In genomic region chr17:26797379-26798128, GRCm38 (mm10) we compare ENCODE assay signal across 20 mouse cellular contexts. TPM values are rescaled to one million over a fixed set of nuclear protein-coding genes. Genes with fewer than 3 reads are reported as not detected.
"Had no signal": no experiment of that assay in that cellular context is flagged by ENCODE, and none has a peak within 500 bp of the region (broad histone marks: within the 10 kb centered on the region; RNA-seq: fewer than 3 reads in every experiment).

No protein-coding gene starts in this region.

- H3K4me3 ChIP-seq: left cerebral cortex, adult 2 months; limb, embryonic 10.5 days; liver, embryonic 15.5 days; midbrain, embryonic 13.5 days; neural tube, embryonic 15.5 days had no signal

- DNase-seq: lung, adult 2 months; lung, postnatal 36 days; right cerebral cortex, adult 18-20 months; right cerebral cortex, postnatal 25 days; thymus, postnatal 4 days had no signal

- H3K27ac ChIP-seq: left cerebral cortex, adult 2 months; limb, embryonic 10.5 days; liver, embryonic 15.5 days; midbrain, embryonic 13.5 days; neural tube, embryonic 15.5 days had no signal

- H3K4me1 ChIP-seq: limb, embryonic 10.5 days; liver, embryonic 15.5 days; midbrain, embryonic 13.5 days; neural tube, embryonic 15.5 days had no signal

- ATAC-seq: lung, postnatal 0 days; midbrain, embryonic 13.5 days had no signal

- H3K9ac ChIP-seq: liver, embryonic 15.5 days; midbrain, embryonic 13.5 days; neural tube, embryonic 15.5 days had no signal

- H3K9me3 ChIP-seq: limb, embryonic 10.5 days; liver, embryonic 15.5 days; midbrain, embryonic 13.5 days; neural tube, embryonic 15.5 days had no signal

- H3K27me3 ChIP-seq: midbrain, embryonic 13.5 days; neural tube, embryonic 15.5 days had no signal

- H3K4me2 ChIP-seq: liver, embryonic 11.5 days; liver, embryonic 15.5 days; midbrain, embryonic 13.5 days; neural tube, embryonic 15.5 days had no signal

RNA-seq across cellular contexts. Expression of gene Nkx2-5, which starts 47.3 kb away (rescaled TPM):
- total RNA-seq: layer of hippocampus, adult 8-10 months; layer of hippocampus, postnatal 25 days; left cerebral cortex, adult 2 months; left cerebral cortex, postnatal 14 days; megakaryocyte progenitor cell, adult 5-6 weeks; midbrain, postnatal 0 days had no signal
- polyA plus RNA-seq: large intestine, adult 2 months; midbrain, embryonic 13.5 days; midbrain, postnatal 0 days; neural tube, embryonic 11.5 days; neural tube, embryonic 15.5 days; thymus, postnatal 0 days had no signal
